Mouse (Mus musculus): ENCODE measurements around the gene B830017H08Rik. TPM values are rescaled to one million over a fixed set of nuclear protein-coding genes. Genes with fewer than 3 reads are reported as not detected.
A peak's percentile ranks its signal among the peaks of the same experiment; 100 is the strongest.

B830017H08Rik gene
- polyA plus RNA-seq, 1 experiment from 2014 or later = 3.8 TPM

DNA sequence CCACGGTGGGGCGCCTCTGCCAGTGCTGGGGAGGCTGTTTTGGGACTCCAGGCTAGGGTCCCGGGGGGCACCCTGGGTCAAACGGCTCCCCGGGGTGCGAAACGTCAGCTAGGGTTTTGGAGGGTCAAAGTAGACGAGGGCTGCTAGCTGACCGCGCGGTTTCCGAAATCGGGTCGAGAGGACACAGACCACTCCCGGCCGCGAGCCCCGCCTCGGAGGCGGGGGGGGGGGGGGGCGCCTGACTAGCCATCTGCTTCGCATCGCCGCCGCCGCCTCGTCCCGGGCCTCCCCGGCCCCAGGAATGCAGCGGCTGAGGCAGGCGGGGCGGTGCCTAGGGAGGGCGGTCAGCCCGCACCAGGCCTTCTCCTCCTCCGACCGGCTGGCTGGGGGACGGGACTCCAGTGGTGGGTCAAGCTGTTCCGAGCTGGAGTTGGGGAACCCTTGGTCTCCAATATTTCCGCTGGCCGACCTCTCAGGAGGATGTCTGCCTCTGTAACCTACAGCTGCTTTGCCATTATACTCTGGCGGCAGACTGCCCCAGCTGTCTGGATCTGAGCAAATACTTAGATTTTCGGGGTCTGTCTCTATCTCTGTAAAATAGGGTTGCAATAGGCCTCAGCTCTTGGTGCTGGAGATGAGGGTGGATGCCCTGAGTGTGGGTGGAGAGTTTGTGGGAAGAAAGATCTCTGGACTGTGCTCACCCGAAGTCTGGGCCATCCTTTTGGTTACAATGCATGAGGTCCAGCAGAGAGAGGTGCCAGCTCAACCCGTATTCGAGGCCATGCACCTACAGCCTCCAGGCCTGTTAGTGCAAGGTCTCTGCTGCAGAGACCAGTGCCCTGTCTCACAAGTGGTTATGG, 34.4 kb upstream of the B830017H08Rik start:
- H3K27me3 ChIP-seq (ENCODE audit: control insufficient read depth, insufficient read depth, low read depth, low read length) = peaks cover 68% of the 10 kb centered on the region
- ATAC-seq = no peak
- H3K4me2 ChIP-seq (ENCODE audit: low read length) = peak overlapping the region; percentile 43
- no peaks in the 10 kb centered on the region for H3K36me3 ChIP-seq (ENCODE audit: control insufficient read depth, insufficient read depth, low read length)
- no peaks in the 10 kb centered on the region for H3K9me3 ChIP-seq (replicated peaks; ENCODE audit: control insufficient read depth, low read length, poor library complexity, severe bottlenecking)
- peaks cover 25% of the 10 kb centered on the region for H3K4me1 ChIP-seq (ENCODE audit: control insufficient read depth, insufficient read depth, low read length)
- H3K9ac ChIP-seq (ENCODE audit: low read depth, low read length) = no peak overlapping the region
- H3K4me3 ChIP-seq (ENCODE audit: low read depth, low read length) = peak overlapping the region; percentile 52
- 5% methylated on average over 26 of the region's 45 CpGs for WGBS
- H3K27ac ChIP-seq (ENCODE audit: low read length) = no peak overlapping the region

DNA sequence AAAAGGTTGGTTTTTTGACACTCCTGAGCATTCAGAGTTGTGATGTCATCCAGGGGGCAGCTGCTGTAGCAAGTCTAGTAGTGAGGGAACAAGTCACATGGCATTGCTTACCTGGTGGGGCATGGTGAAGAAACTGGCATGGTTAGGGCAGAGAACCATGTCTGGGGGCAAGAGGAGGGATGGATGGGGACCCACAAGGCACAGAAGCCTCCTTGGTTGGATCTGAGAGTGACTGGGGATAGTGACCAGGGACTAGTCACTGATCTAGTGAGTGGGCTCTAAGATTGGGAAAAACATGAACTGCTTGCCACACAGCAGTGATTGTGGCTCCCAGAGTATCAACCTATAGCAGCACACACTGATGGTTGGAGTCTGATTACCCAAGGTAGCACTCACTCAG, 33.3 kb upstream of the B830017H08Rik start:
- no peaks in the 10 kb centered on the region for H3K36me3 ChIP-seq (ENCODE audit: control insufficient read depth, insufficient read depth, low read length)
- no peak overlapping the region for H3K4me3 ChIP-seq (ENCODE audit: low read depth, low read length)
- no peaks in the 10 kb centered on the region for H3K9me3 ChIP-seq (replicated peaks; ENCODE audit: control insufficient read depth, low read length, poor library complexity, severe bottlenecking)
- H3K27me3 ChIP-seq (ENCODE audit: control insufficient read depth, insufficient read depth, low read depth, low read length) = peaks cover 73% of the 10 kb centered on the region
- no peak overlapping the region for H3K27ac ChIP-seq (ENCODE audit: low read length)
- ATAC-seq = no peak
- peaks cover 34% of the 10 kb centered on the region for H3K4me1 ChIP-seq (ENCODE audit: control insufficient read depth, insufficient read depth, low read length)
- H3K9ac ChIP-seq (ENCODE audit: low read depth, low read length) = no peak overlapping the region
- no peak overlapping the region for H3K4me2 ChIP-seq (ENCODE audit: low read length)

DNA sequence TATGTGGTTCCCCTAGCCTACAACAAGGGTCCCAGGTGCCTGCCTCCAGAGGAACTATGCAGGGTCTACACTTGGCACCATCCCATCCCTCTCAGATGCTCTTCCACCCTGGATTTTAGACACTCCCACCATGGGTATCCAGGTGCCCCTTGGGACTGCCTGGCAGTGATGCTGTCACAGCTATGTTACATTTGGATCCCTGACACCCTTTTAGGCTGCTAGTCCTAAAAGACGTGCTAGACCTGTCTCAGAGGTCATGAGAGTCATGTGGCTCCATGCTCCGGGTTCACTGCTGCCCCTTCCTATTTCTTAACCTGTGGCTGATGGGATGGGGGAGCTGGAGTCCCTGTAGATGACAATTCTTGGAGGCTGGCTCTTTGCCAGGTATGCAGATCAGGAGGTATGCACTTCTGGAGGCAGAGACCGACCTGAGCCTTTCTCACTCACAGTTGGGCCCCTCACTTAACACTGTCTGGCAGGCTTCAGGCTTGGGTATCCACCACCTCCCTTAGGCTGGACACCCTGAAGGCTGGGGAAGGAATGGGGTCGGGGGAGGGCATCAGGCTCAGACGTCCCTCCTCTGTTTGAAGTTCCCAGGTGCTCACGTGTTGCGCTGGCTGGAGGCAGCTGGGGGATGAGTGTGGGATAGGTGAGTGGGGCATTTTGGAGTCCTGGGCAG, 31.0 kb upstream of the B830017H08Rik start:
- H3K27me3 ChIP-seq (ENCODE audit: control insufficient read depth, insufficient read depth, low read depth, low read length) = peaks cover 73% of the 10 kb centered on the region
- H3K4me1 ChIP-seq (ENCODE audit: control insufficient read depth, insufficient read depth, low read length) = peaks cover 40% of the 10 kb centered on the region
- no peak overlapping the region for H3K4me3 ChIP-seq (ENCODE audit: low read depth, low read length)
- peak overlapping the region; percentile 83; the same call in 1 of the 2 replicates for H3K4me2 ChIP-seq (ENCODE audit: low read length)
- no peaks in the 10 kb centered on the region for H3K36me3 ChIP-seq (ENCODE audit: control insufficient read depth, insufficient read depth, low read length)
- H3K9ac ChIP-seq (ENCODE audit: low read depth, low read length) = no peak overlapping the region
- no peak for ATAC-seq
- H3K27ac ChIP-seq (ENCODE audit: low read length) = no peak overlapping the region
- H3K9me3 ChIP-seq (replicated peaks; ENCODE audit: control insufficient read depth, low read length, poor library complexity, severe bottlenecking) = no peaks in the 10 kb centered on the region
- 1% methylated on average over 7 of the region's 7 CpGs for WGBS

DNA sequence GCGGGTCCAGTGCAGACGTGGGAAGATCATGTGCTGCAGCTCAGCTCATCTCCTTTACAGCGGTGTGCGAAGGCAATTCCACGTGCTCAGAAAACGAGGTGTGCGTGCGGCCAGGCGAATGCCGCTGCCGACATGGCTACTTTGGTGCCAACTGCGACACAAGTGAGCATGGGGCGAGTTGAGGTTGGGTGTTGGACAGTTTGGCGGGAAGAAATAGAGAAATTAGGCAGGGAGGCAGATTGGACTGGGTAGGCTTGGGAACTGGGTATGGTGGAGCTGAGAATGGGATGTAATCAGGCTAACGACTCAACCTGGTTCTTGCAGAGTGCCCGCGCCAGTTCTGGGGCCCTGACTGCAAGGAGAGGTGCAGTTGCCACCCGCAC, 30.5 kb upstream of the B830017H08Rik start:
- 4% methylated on average over 18 of the region's 18 CpGs for WGBS
- no peak for ATAC-seq
- Histone ChIP-seq H3K27ac (ENCODE audit: low read length) (no peak overlapping the region), H3K4me3 (ENCODE audit: low read depth, low read length) (peak overlapping the region; percentile 42), H3K9ac (ENCODE audit: low read depth, low read length) (peak overlapping the region; percentile 54; the same call in 1 of the 2 replicates), H3K27me3 (ENCODE audit: control insufficient read depth, insufficient read depth, low read depth, low read length) (peaks cover 71% of the 10 kb centered on the region), H3K4me2 (ENCODE audit: low read length) (peak overlapping the region; percentile 83), H3K4me1 (ENCODE audit: control insufficient read depth, insufficient read depth, low read length) (peaks cover 35% of the 10 kb centered on the region), H3K9me3 (replicated peaks; ENCODE audit: control insufficient read depth, low read length, poor library complexity, severe bottlenecking) (no peaks in the 10 kb centered on the region), H3K36me3 (ENCODE audit: control insufficient read depth, insufficient read depth, low read length) (no peaks in the 10 kb centered on the region)

DNA sequence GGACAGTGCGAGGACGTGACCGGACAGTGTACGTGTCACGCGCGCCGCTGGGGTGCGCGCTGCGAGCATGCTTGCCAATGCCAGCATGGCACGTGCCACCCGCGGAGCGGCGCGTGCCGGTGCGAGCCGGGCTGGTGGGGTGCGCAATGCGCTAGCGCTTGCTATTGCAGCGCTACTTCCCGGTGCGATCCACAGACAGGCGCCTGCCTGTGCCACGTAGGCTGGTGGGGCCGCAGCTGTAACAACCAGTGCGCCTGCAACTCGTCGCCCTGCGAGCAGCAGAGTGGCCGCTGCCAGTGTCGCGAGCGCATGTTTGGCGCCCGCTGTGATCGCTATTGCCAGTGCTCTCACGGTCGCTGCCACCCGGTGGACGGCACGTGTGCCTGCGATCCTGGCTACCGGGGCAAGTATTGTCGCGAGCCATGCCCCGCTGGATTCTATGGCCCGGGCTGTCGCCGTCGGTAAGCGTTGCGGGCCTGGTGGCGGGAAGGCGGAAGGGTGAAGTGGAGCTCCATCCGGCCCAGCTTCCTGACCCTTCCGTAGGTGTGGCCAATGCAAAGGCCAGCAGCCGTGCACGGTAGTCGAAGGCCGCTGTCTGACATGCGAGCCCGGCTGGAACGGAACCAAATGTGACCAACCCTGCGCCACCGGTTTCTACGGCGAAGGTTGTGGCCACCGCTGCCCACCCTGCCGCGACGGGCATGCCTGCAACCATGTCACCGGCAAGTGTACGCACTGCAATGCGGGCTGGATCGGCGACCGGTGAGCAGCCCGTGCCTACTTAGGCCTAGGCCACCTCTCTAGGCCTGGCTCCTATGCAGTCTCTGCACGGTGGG, 29.9 kb upstream of the B830017H08Rik start:
- Histone ChIP-seq H3K27me3 (ENCODE audit: control insufficient read depth, insufficient read depth, low read depth, low read length) (peaks cover 65% of the 10 kb centered on the region), H3K4me2 (ENCODE audit: low read length) (peak overlapping the region; percentile 83), H3K27ac (ENCODE audit: low read length) (no peak overlapping the region), H3K9me3 (replicated peaks; ENCODE audit: control insufficient read depth, low read length, poor library complexity, severe bottlenecking) (no peaks in the 10 kb centered on the region), H3K4me1 (ENCODE audit: control insufficient read depth, insufficient read depth, low read length) (peaks cover 36% of the 10 kb centered on the region), H3K9ac (ENCODE audit: low read depth, low read length) (peak overlapping the region; percentile 54; the same call in 1 of the 2 replicates), H3K4me3 (ENCODE audit: low read depth, low read length) (peak overlapping the region; percentile 42), H3K36me3 (ENCODE audit: control insufficient read depth, insufficient read depth, low read length) (no peaks in the 10 kb centered on the region)
- ATAC-seq = no peak
- 1% methylated on average over 83 of the region's 83 CpGs for WGBS

DNA sequence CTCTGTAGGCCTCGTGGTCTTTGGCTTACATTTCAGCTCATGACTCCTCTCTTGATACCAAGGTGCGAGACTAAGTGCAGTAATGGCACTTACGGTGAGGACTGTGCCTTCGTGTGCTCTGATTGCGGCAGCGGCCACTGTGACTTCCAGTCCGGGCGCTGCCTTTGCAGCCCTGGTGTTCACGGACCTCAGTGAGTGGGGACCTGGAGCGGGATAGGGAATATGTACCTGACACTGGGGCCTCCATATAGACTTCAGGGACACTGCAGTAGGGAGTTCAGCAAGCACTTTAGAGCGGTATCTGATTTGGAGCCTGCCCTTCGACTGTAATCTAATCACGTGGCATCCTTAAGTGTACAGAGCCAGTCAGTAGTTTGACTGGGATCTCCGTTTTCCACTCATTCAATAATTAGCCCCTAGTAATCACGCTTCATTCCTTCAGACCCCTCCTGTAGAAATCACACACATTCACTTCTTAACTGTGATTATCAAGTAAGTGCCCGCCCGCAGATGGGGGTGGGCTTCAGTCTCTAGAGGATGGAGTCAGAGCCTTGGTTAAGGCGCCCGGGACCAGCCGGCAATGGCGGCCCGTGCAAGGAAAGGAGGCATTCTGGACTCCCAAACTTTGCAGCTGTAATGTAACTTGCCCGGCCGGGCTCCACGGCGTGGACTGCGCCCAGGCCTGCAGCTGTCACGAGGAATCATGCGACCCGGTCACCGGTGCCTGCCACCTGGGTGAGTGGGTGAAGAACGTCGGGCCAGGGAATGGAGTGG, 29.1 kb upstream of the B830017H08Rik start:
- WGBS = 5% methylated on average over 33 of the region's 33 CpGs
- peaks cover 33% of the 10 kb centered on the region for H3K4me1 ChIP-seq (ENCODE audit: control insufficient read depth, insufficient read depth, low read length)
- peak overlapping the region; percentile 83 for H3K4me2 ChIP-seq (ENCODE audit: low read length)
- H3K36me3 ChIP-seq (ENCODE audit: control insufficient read depth, insufficient read depth, low read length) = no peaks in the 10 kb centered on the region
- no peak for ATAC-seq
- no peaks in the 10 kb centered on the region for H3K9me3 ChIP-seq (replicated peaks; ENCODE audit: control insufficient read depth, low read length, poor library complexity, severe bottlenecking)
- peaks cover 57% of the 10 kb centered on the region for H3K27me3 ChIP-seq (ENCODE audit: control insufficient read depth, insufficient read depth, low read depth, low read length)
- H3K4me3 ChIP-seq (ENCODE audit: low read depth, low read length) = peak overlapping the region; percentile 42
- H3K27ac ChIP-seq (ENCODE audit: low read length) = no peak overlapping the region
- peak overlapping the region; percentile 33 for H3K9ac ChIP-seq (ENCODE audit: low read depth, low read length)

DNA sequence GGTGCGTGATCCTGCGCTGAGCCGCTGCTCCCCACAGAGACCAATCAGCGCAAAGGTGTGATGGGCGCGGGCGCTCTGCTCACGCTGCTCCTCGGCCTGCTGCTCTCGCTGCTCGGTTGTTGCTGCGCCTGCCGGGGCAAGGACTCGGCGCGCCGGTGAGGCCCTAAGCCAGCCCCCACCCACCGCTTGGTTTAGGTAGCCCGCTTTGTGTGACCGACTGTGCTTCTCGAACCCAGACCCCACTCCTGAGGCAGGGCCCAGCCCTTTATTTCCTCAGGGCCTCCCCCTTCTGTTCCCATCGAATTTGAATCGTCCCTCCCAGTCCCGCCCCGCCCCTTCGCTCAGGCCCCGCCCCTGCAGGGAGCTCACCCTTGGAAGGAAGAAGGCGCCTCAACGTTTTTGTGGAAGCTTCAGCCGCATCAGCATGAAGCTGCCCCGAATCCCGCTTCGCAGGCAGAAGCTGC, 28.4 kb upstream of the B830017H08Rik start:
- Histone ChIP-seq H3K27me3 (ENCODE audit: control insufficient read depth, insufficient read depth, low read depth, low read length) (peaks cover 51% of the 10 kb centered on the region), H3K36me3 (ENCODE audit: control insufficient read depth, insufficient read depth, low read length) (no peaks in the 10 kb centered on the region), H3K4me3 (ENCODE audit: low read depth, low read length) (peak overlapping the region; percentile 25), H3K4me2 (ENCODE audit: low read length) (peak overlapping the region; percentile 49), H3K9me3 (replicated peaks; ENCODE audit: control insufficient read depth, low read length, poor library complexity, severe bottlenecking) (no peaks in the 10 kb centered on the region), H3K4me1 (ENCODE audit: control insufficient read depth, insufficient read depth, low read length) (peaks cover 34% of the 10 kb centered on the region), H3K9ac (ENCODE audit: low read depth, low read length) (peak overlapping the region; percentile 33), H3K27ac (ENCODE audit: low read length) (no peak overlapping the region)
- 2% methylated on average over 32 of the region's 33 CpGs for WGBS
- ATAC-seq = no peak

DNA sequence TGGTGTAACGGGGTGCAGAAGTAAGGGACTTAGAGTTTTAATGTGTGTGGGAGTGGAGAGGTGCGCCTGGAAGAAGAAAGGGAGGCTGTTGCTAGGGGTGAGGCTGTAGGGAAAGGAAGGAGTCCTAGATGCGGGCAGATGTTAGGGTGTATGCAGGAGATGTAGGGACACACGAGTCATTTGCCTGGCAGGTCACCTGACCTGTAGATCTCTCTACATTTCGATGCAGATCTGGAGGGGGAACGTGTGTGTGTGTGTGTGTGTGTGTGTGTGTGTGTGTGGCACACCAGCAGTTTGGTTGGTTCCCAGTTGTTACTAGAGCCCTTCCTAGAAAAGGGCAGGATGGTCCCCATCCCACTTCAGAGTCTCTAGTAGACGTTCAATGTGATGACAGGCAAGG, 27.9 kb upstream of the B830017H08Rik start:
- Histone ChIP-seq H3K27ac (ENCODE audit: low read length) (no peak overlapping the region), H3K9ac (ENCODE audit: low read depth, low read length) (no peak overlapping the region), H3K4me1 (ENCODE audit: control insufficient read depth, insufficient read depth, low read length) (peaks cover 39% of the 10 kb centered on the region), H3K36me3 (ENCODE audit: control insufficient read depth, insufficient read depth, low read length) (no peaks in the 10 kb centered on the region), H3K27me3 (ENCODE audit: control insufficient read depth, insufficient read depth, low read depth, low read length) (peaks cover 46% of the 10 kb centered on the region), H3K4me3 (ENCODE audit: low read depth, low read length) (peak overlapping the region; percentile 25), H3K9me3 (replicated peaks; ENCODE audit: control insufficient read depth, low read length, poor library complexity, severe bottlenecking) (no peaks in the 10 kb centered on the region), H3K4me2 (ENCODE audit: low read length) (peak overlapping the region; percentile 49; the same call in 1 of the 2 replicates)
- ATAC-seq = no peak
- 7% methylated on average over 7 of the region's 7 CpGs for WGBS

Data from midbrain, embryonic 16.5 days (tissue).